12 mouse cellular contexts compared by ENCODE assay signal in genomic region chr2:159446434-159446833, GRCm38 (mm10).
"Had no signal": no experiment of that assay in that cellular context is flagged by ENCODE, and none has a peak within 500 bp of the region (broad histone marks: within the 10 kb centered on the region; RNA-seq: fewer than 3 reads in every experiment).

No protein-coding gene starts in this region.

- H3K9me3 ChIP-seq: hindbrain, embryonic 15.5 days; limb, embryonic 13.5 days; midbrain, embryonic 15.5 days; neural tube, embryonic 12.5 days; stomach, embryonic 15.5 days had no signal

- H3K9ac ChIP-seq: hindbrain, embryonic 15.5 days; limb, embryonic 13.5 days; liver, embryonic 14.5 days; midbrain, embryonic 15.5 days; neural tube, embryonic 12.5 days; stomach, embryonic 15.5 days had no signal

- H3K4me1 ChIP-seq: neural tube, embryonic 12.5 days; stomach, embryonic 15.5 days had no signal

- H3K4me3 ChIP-seq: hindbrain, embryonic 15.5 days; limb, embryonic 13.5 days; midbrain, embryonic 15.5 days; neural tube, embryonic 12.5 days; stomach, embryonic 15.5 days had no signal

- H3K36me3 ChIP-seq: hindbrain, embryonic 15.5 days; limb, embryonic 13.5 days; midbrain, embryonic 15.5 days; neural tube, embryonic 12.5 days; stomach, embryonic 15.5 days had no signal

- H3K4me2 ChIP-seq: hindbrain, embryonic 15.5 days; limb, embryonic 13.5 days; midbrain, embryonic 11.5 days; midbrain, embryonic 15.5 days; neural tube, embryonic 12.5 days; stomach, embryonic 15.5 days had no signal

- H3K27ac ChIP-seq: hindbrain, embryonic 15.5 days; limb, embryonic 13.5 days; liver, embryonic 14.5 days; midbrain, embryonic 15.5 days; neural tube, embryonic 12.5 days; stomach, embryonic 15.5 days had no signal

- ATAC-seq: midbrain, embryonic 15.5 days had no signal

- H3K27me3 ChIP-seq: midbrain, embryonic 15.5 days; neural tube, embryonic 12.5 days; stomach, embryonic 15.5 days had no signal

- DNase-seq: layer of hippocampus, adult 9-11 months; layer of hippocampus, postnatal 36 days; left cerebral cortex, postnatal 4 days; thymus, adult 2 months; thymus, postnatal 25 days had no signal
